In the genomic region with DNA sequence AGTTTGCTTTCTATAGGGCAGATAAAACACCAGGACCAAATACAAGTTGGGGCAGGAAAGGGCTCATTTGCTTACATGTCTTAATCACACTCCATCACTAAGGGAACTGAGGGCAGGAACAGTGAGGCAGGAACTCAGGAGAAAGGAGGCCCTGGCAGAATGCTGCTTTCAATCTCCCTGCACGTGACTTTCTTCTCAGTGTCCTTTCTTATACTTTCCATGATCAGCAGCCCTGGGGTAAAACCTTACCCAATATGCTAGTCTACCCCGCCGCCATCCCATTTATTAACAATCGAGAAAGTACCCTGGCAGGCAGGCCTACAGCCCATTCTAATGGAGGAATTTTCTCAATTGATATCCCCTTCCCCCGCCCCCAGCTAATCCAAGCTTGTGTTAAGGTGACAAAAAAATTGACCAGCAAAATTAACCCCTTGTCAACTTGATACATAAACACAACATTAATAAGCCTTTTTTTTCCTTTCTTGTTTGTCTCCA, we compare ENCODE assay signal across 1 mouse cellular context.
TF ChIP-seq lines count a peak whose summit lies in the region.

No protein-coding gene starts in this region.

TF ChIP-seq in CH12.LX, 34 proteins besides CTCF, POLR2A, EP300 and RAD21 (continued from another document):
- peak; percentile 41; the same call in 1 of the 2 replicates for TF ChIP-seq CHD2 (IDR thresholded peaks at IDR 0.05; ENCODE audit: low read length)
- peak; percentile 83 for TF ChIP-seq BHLHE40 (IDR thresholded peaks at IDR 0.05; ENCODE audit: low read depth, low read length)
- TF ChIP-seq POLR2AphosphoS2 (IDR thresholded peaks at IDR 0.05; ENCODE audit: low read depth, low read length): no peak
- TF ChIP-seq RCOR1 (conservative IDR thresholded peaks at IDR 0.05; ENCODE audit: low read depth, low read length): no peak
- no peak for TF ChIP-seq SMC3 (IDR thresholded peaks at IDR 0.05; ENCODE audit: low read depth, low read length)
TF ChIP-seq in CH12.LX: peak in this region for 3.
